Mouse (Mus musculus) CH12.LX (cell line): ENCODE results near the gene Mpz. TPM values are rescaled to one million over a fixed set of nuclear protein-coding genes. Genes with fewer than 3 reads are reported as not detected.
"Not testable (repeated sequence)": the region's sequence is repeated elsewhere in the genome, so short reads cannot be mapped to it uniquely, and the experiment has no call there.

Experiments
- DNase-seq: peaks from one replicate; pipeline ENCODE4 v3.0.0-alpha.2; 2013; ENCODE audit errors: extremely low read depth
- H3K27ac ChIP-seq: 2 replicates; pipeline ENCODE4 v1.5.1; 2012; ENCODE audit warnings: low read depth, mild to moderate bottlenecking, control low read depth, moderate library complexity; ENCODE audit not compliant: insufficient read depth
- H3K27me3 ChIP-seq: replicated peaks from 2 replicates; pipeline ENCODE3; 2012; ENCODE audit warnings: inconsistent platforms
- H3K36me3 ChIP-seq, 2 experiments: replicated peaks in 1 of 2; 2 replicates each; pipeline versions ENCODE3 to v1.6.1; 2012; ENCODE audit warnings: inconsistent platforms in 1 of 2, low read length in 1 of 2, mild to moderate bottlenecking in 1 of 2, mixed read lengths in 1 of 2, moderate library complexity in 1 of 2; ENCODE audit not compliant: control insufficient read depth in 1 of 2, insufficient read depth in 1 of 2
- H3K4me1 ChIP-seq, 2 experiments: 2 replicates each; pipeline ENCODE4 v1.6.1; 2012; ENCODE audit warnings: inconsistent platforms in 1 of 2, moderate library complexity in 1 of 2; ENCODE audit not compliant: insufficient read depth in 2 of 2, control insufficient read depth in 1 of 2
- H3K4me2 ChIP-seq: 2 replicates; pipeline ENCODE4 v1.6.1; 2012; ENCODE audit warnings: low read depth, mild to moderate bottlenecking, control low read depth; ENCODE audit not compliant: poor library complexity, insufficient read depth, severe bottlenecking
- H3K4me3 ChIP-seq, 3 experiments: fragments of 150-350 bp in 1 of 3; sonication (generic) in 1 of 3; replicated peaks in 1 of 3; 2 replicates each; pipeline versions ENCODE3 to v1.5.1; 2011 to 2012; ENCODE audit warnings: low read depth in 2 of 3, low read length in 2 of 3, mild to moderate bottlenecking in 2 of 3, moderate library complexity in 2 of 3, control low read depth in 1 of 3, improper control_type of control experiment in 1 of 3, inconsistent platforms in 1 of 3, mixed read lengths in 1 of 3; ENCODE audit not compliant: poor library complexity in 1 of 3
- H3K79me2 ChIP-seq: replicated peaks from 2 replicates; pipeline ENCODE4 v1.6.1; 2012; ENCODE audit warnings: mild to moderate bottlenecking, moderate library complexity; ENCODE audit not compliant: control insufficient read depth, poor library complexity, insufficient read depth, severe bottlenecking; ENCODE audit errors: extremely low read depth
- H3K9ac ChIP-seq: 2 replicates; pipeline ENCODE4 v1.6.1; 2012; ENCODE audit warnings: low read depth, mild to moderate bottlenecking, control low read depth, moderate library complexity; ENCODE audit not compliant: insufficient read depth
- H3K9me3 ChIP-seq: replicated peaks from 2 replicates; pipeline ENCODE3; 2012; ENCODE audit warnings: low read length, inconsistent platforms, mixed read lengths
- CHD1 ChIP-seq: IDR thresholded peaks from 2 replicates; pipeline ENCODE4 v1.6.1; 2012; ENCODE audit warnings: low read depth, low read length, improper control_type of control experiment, inconsistent platforms
- CTCF ChIP-seq, 2 experiments: IDR thresholded peaks in 1 of 2; conservative IDR thresholded peaks in 1 of 2; 2 replicates each; pipeline ENCODE4 v1.5.1; 2011 to 2012; ENCODE audit warnings: low read depth in 2 of 2, low read length in 2 of 2, improper control_type of control experiment in 1 of 2, inconsistent platforms in 1 of 2, mild to moderate bottlenecking in 1 of 2, moderate library complexity in 1 of 2
- EP300 ChIP-seq: IDR thresholded peaks from 2 replicates; pipeline ENCODE4 v1.6.1; 2011; ENCODE audit warnings: low read length, improper control_type of control experiment
- ETS1 ChIP-seq: conservative IDR thresholded peaks from 2 replicates; pipeline ENCODE4 v1.6.1; 2012; ENCODE audit warnings: low read depth, mild to moderate bottlenecking, inconsistent platforms, low read length, improper control_type of control experiment, moderate library complexity
- IRF4 ChIP-seq: IDR thresholded peaks from 2 replicates; pipeline ENCODE4 v1.6.1; 2014; ENCODE audit warnings: low read depth, mild to moderate bottlenecking, inconsistent platforms, low read length, improper control_type of control experiment
- JUND ChIP-seq: conservative IDR thresholded peaks from 2 replicates; pipeline ENCODE4 v1.6.1; 2011; ENCODE audit warnings: low read depth, low read length, improper control_type of control experiment
- KAT2A ChIP-seq: IDR thresholded peaks from 2 replicates; pipeline ENCODE4 v1.6.1; 2012; ENCODE audit warnings: low read length, improper control_type of control experiment, inconsistent platforms; ENCODE audit not compliant: insufficient replicate concordance
- MAX ChIP-seq: IDR thresholded peaks from 2 replicates; pipeline ENCODE4 v1.6.1; 2011; ENCODE audit warnings: low read length, improper control_type of control experiment
- MXI1 ChIP-seq: IDR thresholded peaks from 2 replicates; pipeline ENCODE4 v1.6.1; 2011; ENCODE audit warnings: mild to moderate bottlenecking, low read depth, low read length, improper control_type of control experiment
- NELFE ChIP-seq: IDR thresholded peaks from 2 replicates; pipeline ENCODE4 v1.6.1; 2011; ENCODE audit warnings: low read depth, low read length, improper control_type of control experiment
- NRF1 ChIP-seq: IDR thresholded peaks from 2 replicates; pipeline ENCODE4 v1.6.1; 2014; ENCODE audit warnings: low read depth, mild to moderate bottlenecking, inconsistent platforms, low read length, improper control_type of control experiment, moderate library complexity
- RAD21 ChIP-seq: IDR thresholded peaks from 2 replicates; pipeline ENCODE4 v1.6.1; 2011; ENCODE audit warnings: low read depth, mild to moderate bottlenecking, low read length, improper control_type of control experiment, moderate library complexity
- SIN3A ChIP-seq: IDR thresholded peaks from 2 replicates; pipeline ENCODE4 v1.6.1; 2012; ENCODE audit warnings: low read length, improper control_type of control experiment, inconsistent platforms
- SMC3 ChIP-seq: IDR thresholded peaks from 2 replicates; pipeline ENCODE4 v1.6.1; 2011; ENCODE audit warnings: low read depth, low read length, improper control_type of control experiment
- TBP ChIP-seq: conservative IDR thresholded peaks from 2 replicates; pipeline ENCODE4 v1.6.1; 2011; ENCODE audit warnings: low read depth, low read length, improper control_type of control experiment
- TCF12 ChIP-seq: IDR thresholded peaks from 2 replicates; pipeline ENCODE4 v1.6.1; 2014; ENCODE audit warnings: low read depth, mild to moderate bottlenecking, inconsistent platforms, low read length, improper control_type of control experiment
- UBTF ChIP-seq: IDR thresholded peaks from 2 replicates; pipeline ENCODE4 v1.6.1; 2012; ENCODE audit warnings: low read depth, mild to moderate bottlenecking, inconsistent platforms, low read length, improper control_type of control experiment, moderate library complexity
- USF1 ChIP-seq: IDR thresholded peaks from 2 replicates; pipeline ENCODE4 v1.6.1; 2014; ENCODE audit warnings: low read depth, mild to moderate bottlenecking, inconsistent platforms, low read length, improper control_type of control experiment
- USF2 ChIP-seq: conservative IDR thresholded peaks from 2 replicates; pipeline ENCODE4 v1.6.1; 2011; ENCODE audit warnings: low read depth, low read length, improper control_type of control experiment
- ZKSCAN1 ChIP-seq: IDR thresholded peaks from 2 replicates; pipeline ENCODE4 v1.6.1; 2012; ENCODE audit warnings: low read depth, inconsistent platforms, low read length, improper control_type of control experiment, borderline replicate concordance
- ZMIZ1 ChIP-seq: IDR thresholded peaks from 2 replicates; pipeline ENCODE4 v1.6.1; 2012; ENCODE audit warnings: low read depth, mild to moderate bottlenecking, inconsistent platforms, low read length, improper control_type of control experiment
- ZNF384 ChIP-seq: IDR thresholded peaks from 2 replicates; pipeline ENCODE4 v1.6.1; 2012; ENCODE audit warnings: low read depth, low read length, improper control_type of control experiment, inconsistent platforms
- dilution Hi-C: fragments of 300-500 bp; cut with MboI; formaldehyde crosslinking; loops from 2 replicates; pipeline ENCODE4 v1.14.3; 2020; ENCODE audit warnings: low sequenced_read_pairs; ENCODE audit not compliant: extremely low pct_unique_long_range_greater_than_20kb, extremely low pct_ligation_motif_present
- in situ Hi-C: fragments of 300-500 bp; cut with MboI; formaldehyde crosslinking; loops from 3 replicates; pipeline ENCODE4 v1.14.3; 2019; ENCODE audit warnings: low sequenced_read_pairs, low pct_ligation_motif_present, low pct_unique_long_range_greater_than_20kb, mixed read lengths
- polyA plus RNA-seq: library from polyadenylated mRNA; unstranded; fragments of >175 nt; gene quantifications from 2 replicates; pipeline ENCODE4 v1.2.1, GENCODE M21; 2012; ENCODE audit warnings: low read depth; ENCODE audit not compliant: insufficient read length
- total RNA-seq, 2 experiments: library from RNA; depleted of rRNA; stranded (reverse); fragments of 300-350 nt in 1 of 2; fragments of >200 nt in 1 of 2; gene quantifications; 2 replicates each; pipeline ENCODE4 v1.2.3; 2012 to 2014

The Mpz gene
- total and polyA plus RNA-seq, 3 experiments: 0.21 to 0.49 TPM; not detected in 1

DNA sequence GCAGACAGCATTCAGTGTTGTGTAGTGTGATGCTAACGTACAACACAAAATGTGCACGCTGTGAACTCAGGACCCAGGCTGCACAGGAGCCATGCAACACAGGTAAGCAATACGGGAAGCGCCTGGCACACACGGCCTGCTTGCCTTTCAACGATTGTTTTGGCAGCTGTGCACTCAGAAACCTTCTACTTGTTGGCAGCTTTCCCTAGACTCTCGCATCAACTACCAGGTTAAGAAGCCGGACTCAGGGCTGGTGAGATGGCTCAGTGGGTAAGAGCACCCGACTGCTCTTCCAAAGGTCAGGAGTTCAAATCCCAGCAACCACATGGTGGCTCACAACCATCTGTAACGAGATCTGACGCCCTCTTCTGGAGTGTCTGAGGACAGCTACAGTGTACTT lies 7.5 kb upstream of the Mpz start:
- dilution Hi-C loops, H3K9ac ChIP-seq, in situ Hi-C loops, H3K4me2 ChIP-seq, H3K4me1 ChIP-seq, DNase-seq, H3K4me3 ChIP-seq, H3K27ac ChIP-seq, H3K79me2 ChIP-seq, H3K27me3 ChIP-seq, H3K9me3 ChIP-seq: not testable (repeated sequence)
- 0 out of 2 replicates have a peak, but pooled peaks have one; percentile 37 for TF ChIP-seq TBP
- H3K36me3 ChIP-seq: peaks cover 38 to 68% of the 10 kb centered on the region in 2 experiments

DNA sequence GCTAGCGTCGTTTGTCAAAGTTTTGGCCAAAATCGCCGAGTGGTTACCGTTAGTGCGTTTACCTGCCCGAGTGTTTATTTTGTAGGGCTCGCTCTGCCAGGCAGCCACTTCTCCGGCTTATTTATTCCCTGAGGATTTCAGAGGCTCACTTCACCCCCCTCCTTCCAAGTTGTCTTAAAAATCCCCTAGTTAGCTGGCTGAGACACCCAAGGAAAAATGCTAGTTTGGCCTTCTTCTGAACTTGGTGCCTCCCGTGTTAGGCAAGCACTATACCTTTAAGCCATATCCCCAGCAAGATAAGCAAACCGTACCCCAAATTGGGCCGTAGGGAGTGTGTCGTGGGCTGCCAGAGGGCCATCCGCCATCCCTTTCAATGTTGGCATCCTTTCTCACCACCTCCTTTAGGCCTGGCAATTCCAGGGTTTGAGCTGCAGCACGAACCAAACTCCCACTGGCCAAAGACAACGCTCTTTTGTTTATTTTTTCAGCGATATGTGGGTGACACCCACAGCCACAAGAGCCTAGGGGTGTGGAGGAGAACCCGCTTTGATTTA lies 404 bp downstream of the Mpz start:
- Histone ChIP-seq H3K4me1 (peaks cover 4 to 25% of the 10 kb centered on the region in 2 experiments; a peak in 3 of 4 replicates), H3K27ac (no peak overlapping the region), H3K9me3 (no peaks in the 10 kb centered on the region), H3K4me2 (peak overlapping the region; percentile 75), H3K9ac (peak overlapping the region; percentile 60), H3K79me2 (no peaks in the 10 kb centered on the region; the same call in 1 of the 2 replicates), H3K27me3 (peaks cover 6% of the 10 kb centered on the region), H3K36me3 (peaks cover 2 to 9% of the 10 kb centered on the region in 2 experiments), H3K4me3 (peak overlapping the region; percentile 30 to 97 (median 57))
- dilution Hi-C loops: no loop called here
- TF ChIP-seq SIN3A: no peak
- no peak for TF ChIP-seq ZMIZ1
- no peak for TF ChIP-seq ETS1
- no peak for TF ChIP-seq MAX
- no peak for TF ChIP-seq EP300
- no peak for TF ChIP-seq IRF4
- TF ChIP-seq ZKSCAN1: no peak
- TF ChIP-seq USF1: no peak
- in situ Hi-C loops: no loop called here
- DNase-seq: no peak

DNA sequence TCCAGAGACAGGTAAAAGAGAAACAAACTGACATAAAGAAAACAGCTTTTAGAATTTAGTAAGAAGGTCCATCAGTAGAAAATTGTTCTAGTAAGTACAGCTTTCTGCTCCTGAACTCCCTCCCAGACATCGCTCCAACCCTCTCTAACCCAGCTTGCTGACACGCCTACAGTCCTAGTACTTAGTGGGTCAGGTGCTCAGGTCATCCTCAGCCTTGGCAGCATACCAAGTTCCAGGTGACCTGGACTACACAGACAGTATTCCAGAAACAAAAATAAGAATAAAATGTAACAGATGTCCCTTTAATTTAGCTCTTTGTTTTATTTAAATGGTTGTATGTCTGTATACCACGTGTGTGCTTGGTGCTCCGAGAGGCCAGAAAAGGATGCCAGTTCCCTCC lies 1.5 kb downstream of the Mpz start:
- Histone ChIP-seq H3K4me3 (no peak overlapping the region), H3K9ac (no peak overlapping the region), H3K27ac (no peak overlapping the region), H3K4me1 (peaks cover 4 to 25% of the 10 kb centered on the region in 2 experiments; a peak in 3 of 4 replicates), H3K79me2 (no peaks in the 10 kb centered on the region; the same call in 1 of the 2 replicates), H3K36me3 (peaks cover 0 to 6% of the 10 kb centered on the region in 2 experiments), H3K4me2 (no peak overlapping the region), H3K9me3 (no peaks in the 10 kb centered on the region), H3K27me3 (peaks cover 15% of the 10 kb centered on the region)
- DNase-seq: no peak
- in situ Hi-C loops: no loop called here
- no peak for TF ChIP-seq CTCF (conservative IDR thresholded peaks at IDR 0.05 in 1 of 2, IDR thresholded peaks at IDR 0.05 in 1 of 2; ENCODE audit: low read depth in 2 of 2, low read length in 2 of 2)
- TF ChIP-seq CHD1: no peak
- TF ChIP-seq SMC3: no peak
- no peak for TF ChIP-seq MXI1
- no peak for TF ChIP-seq NELFE
- no peak for TF ChIP-seq KAT2A
- TF ChIP-seq USF1: no peak
- no peak for TF ChIP-seq ZNF384
- no peak for TF ChIP-seq EP300
- TF ChIP-seq RAD21: no peak
- no peak for TF ChIP-seq TCF12
- no peak for TF ChIP-seq ETS1
- TF ChIP-seq UBTF: no peak
- no peak for TF ChIP-seq USF2
- TF ChIP-seq JUND: no peak
- TF ChIP-seq ZKSCAN1: no peak
- no peak for TF ChIP-seq NRF1
- dilution Hi-C loops: no loop called here
